Mouse (Mus musculus) adrenal gland, postnatal 4 days (tissue): ENCODE results near the gene Timm10. TPM values are rescaled to one million over a fixed set of nuclear protein-coding genes. Genes with fewer than 3 reads are reported as not detected.
A peak's percentile ranks its signal among the peaks of the same experiment; 100 is the strongest.
"Not testable (repeated sequence)": the region's sequence is repeated elsewhere in the genome, so short reads cannot be mapped to it uniquely, and the experiment has no call there.

Source experiments
- DNase-seq, 2 experiments: peaks; one replicate each; pipeline ENCODE4 v3.0.0; 2021 to 2022; ENCODE audit warnings: low spot score in 2 of 2, mixed read lengths in 2 of 2
- long read RNA-seq, 2 experiments: library from polyadenylated mRNA; stranded (forward); transcript quantifications; one replicate each; pipeline ENCODE4 v2.0.0; 2021
- total RNA-seq, 2 experiments: library from RNA; stranded (reverse); gene quantifications; 2 replicates each; pipeline ENCODE4 v1.2.3; 2021

Gene Timm10
- total RNA-seq = 10 to 100 TPM; 40.5 to 43.7 TPM
- long read RNA-seq, experiment 1, transcript Timm10-201 (3 exons, 690 nt) = major isoform, 27 of 31 reads
- long read RNA-seq, experiment 1, partial matches to known transcripts = 3 of 31 reads
- long read RNA-seq, experiment 1, other reads (novel, unspliced or antisense) = 1 of 31 reads
- long read RNA-seq, experiment 2, transcript Timm10-201 (3 exons, 690 nt) = major isoform, 29 of 33 reads
- long read RNA-seq, experiment 2, partial matches to known transcripts = 4 of 33 reads
- long read RNA-seq, experiment 2, other reads (novel, unspliced or antisense) = 0 of 33 reads

- DNase-seq = peak; percentile 36 to 69
Measured at GRCm38 (mm10) chr2:84826488-84827282, at the start of gene Timm10. Gene Timm10 (plus strand): TSS chr2:84826997.

DNA sequence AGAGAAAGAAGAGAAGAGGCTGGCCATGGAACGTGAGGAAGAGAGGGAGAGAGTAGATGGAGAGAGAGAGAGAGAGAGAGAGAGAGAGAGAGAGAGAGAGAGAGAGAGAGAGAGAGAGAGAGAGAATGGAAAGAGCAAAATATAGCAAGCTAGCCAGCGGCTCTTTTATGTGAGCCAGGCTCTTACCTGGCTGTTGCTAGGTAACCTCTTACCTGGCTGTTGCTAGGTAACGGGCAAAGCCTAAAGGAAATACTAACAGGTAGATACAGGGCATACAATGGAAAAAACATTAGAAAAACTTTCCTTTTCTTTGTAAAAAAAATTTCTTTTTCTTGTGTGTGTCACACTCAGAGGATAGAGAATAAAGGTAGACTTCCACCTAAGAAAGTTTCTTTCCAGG is 49.1 kb upstream of the Timm10 start:
- no peak for DNase-seq

GRCm38 (mm10) chr2:84779210-84779609 is 47.6 kb upstream of the Timm10 start:
- no peak for DNase-seq

- no peak for DNase-seq
Measured at GRCm38 (mm10) chr2:84783315-84783714, 43.5 kb upstream of the Timm10 start.

- no peak for DNase-seq
Measured at GRCm38 (mm10) chr2:84783840-84784566, 42.8 kb upstream of the Timm10 start.

GRCm38 (mm10) chr2:84788316-84788715 is 38.5 kb upstream of the Timm10 start:
- no peak for DNase-seq

GRCm38 (mm10) chr2:84790418-84790817 is 36.4 kb upstream of the Timm10 start:
- no peak for DNase-seq

DNA sequence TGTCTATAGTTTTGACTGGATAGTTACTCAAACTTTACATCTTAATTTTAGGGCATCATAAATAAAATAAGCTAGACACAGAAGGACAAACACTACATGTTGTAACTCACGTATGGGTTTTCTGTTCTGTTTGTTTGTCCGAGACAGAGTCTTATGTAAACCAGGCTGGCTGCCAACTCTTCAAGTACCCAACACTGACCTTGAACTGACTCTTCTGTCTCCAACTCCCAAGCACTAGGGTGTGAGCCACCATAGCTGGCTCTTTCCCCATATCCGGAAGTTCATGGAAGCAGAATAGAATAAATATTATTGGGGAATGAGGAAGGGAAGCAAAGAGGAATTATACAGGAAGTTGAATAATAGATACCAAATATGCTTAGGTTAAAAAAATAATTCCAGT is 34.3 kb upstream of the Timm10 start:
- DNase-seq = no peak

- no peak for DNase-seq
Measured at GRCm38 (mm10) chr2:84793154-84793553, 33.6 kb upstream of the Timm10 start.

DNA sequence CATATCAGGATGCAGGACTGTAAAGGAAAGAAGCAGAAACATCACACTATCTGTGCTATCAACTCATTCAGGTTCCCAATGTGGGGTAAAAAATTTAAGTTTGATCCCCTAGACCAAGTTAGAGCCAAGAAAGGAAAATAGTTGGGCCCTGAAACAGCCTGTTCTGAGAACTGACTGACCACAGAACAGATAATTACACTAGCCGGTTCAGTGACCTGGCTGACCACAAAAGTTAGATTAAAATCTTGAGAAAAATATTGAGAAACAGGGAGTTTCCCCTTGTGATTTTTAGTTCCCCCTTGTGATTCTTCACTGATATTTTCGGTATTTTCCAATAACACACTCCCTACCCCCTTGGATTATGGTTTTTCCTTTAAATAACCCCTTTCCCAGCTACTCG is 32.9 kb upstream of the Timm10 start:
- DNase-seq = no peak

- peak; percentile 43 to 62 for DNase-seq
Measured at GRCm38 (mm10) chr2:84797833-84798492, 28.8 kb upstream of the Timm10 start.

DNA sequence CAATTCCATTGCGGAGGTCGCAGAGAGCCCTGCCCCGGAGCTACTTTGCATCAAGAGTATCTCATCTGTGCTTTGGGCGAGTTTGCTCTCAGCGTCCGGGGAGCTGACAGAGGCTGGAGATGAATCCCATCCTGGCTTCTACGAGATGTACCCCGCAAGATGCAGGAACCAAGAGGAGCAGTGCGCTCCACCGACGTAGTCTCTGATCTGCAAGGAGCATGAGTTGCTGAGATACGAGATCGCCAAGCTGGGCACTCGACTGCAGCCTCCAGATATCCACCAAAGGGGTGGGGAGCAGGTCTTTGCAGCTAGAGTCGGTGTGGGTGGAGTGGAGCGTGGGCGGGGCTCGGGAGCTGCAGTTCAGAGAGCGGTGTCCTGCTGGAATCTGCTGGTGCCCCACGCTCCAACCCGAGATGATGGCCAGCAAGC is 28.3 kb upstream of the Timm10 start, which contains the start of gene Ube2l6:
Gene Ube2l6, plus strand, starts transcription at position 336 of the 429 bp plus-strand sequence.
- peak; percentile 32 to 55 for DNase-seq

GRCm38 (mm10) chr2:84799041-84799561 is 27.7 kb upstream of the Timm10 start:
- peak in 1 of 2 experiments; percentile 41 for DNase-seq

GRCm38 (mm10) chr2:84800304-84800703 is 26.5 kb upstream of the Timm10 start:
- no peak for DNase-seq

DNA sequence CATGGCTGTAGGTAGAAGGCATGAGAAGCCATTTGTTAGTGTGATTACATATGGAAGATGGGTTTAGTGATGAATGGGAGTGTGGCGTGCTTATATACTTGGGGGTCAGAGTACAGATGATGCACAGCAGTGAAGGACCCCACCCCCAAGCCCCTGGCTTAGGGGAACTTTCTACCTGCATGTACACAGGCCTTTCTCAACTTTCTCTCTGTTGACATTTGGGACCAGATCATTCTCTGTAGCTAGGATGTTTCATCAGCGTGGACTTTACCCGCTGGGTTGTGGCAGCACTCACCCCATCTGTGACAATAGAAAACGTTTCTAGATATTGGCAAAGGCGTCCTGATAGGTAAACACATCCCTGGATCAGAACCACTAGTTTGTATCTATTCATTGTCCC is 25.6 kb upstream of the Timm10 start:
- DNase-seq = not testable (repeated sequence)

DNA sequence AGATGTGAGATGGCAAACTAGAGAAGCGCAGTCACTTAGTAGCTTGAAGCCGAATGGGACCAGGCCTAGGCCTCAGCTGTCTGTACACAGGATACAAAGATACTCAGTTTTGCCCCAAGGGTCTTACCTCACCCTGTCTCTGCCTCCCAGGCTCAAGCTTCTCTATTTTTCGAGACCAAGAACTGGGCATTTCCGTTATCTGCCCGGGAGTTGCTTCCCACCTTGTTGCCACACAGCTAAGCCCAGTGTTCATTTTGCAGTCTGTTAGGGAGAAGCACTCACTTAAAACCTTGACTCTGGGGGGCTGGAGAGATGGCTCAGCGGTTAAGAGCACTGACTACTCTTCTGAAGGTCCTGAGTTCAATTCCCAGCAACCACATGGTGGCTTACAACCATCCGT is 22.8 kb upstream of the Timm10 start:
- DNase-seq = no peak

GRCm38 (mm10) chr2:84806546-84806945 is 20.3 kb upstream of the Timm10 start:
- DNase-seq = no peak

GRCm38 (mm10) chr2:84809330-84809729 is 17.5 kb upstream of the Timm10 start:
- DNase-seq = no peak

DNA sequence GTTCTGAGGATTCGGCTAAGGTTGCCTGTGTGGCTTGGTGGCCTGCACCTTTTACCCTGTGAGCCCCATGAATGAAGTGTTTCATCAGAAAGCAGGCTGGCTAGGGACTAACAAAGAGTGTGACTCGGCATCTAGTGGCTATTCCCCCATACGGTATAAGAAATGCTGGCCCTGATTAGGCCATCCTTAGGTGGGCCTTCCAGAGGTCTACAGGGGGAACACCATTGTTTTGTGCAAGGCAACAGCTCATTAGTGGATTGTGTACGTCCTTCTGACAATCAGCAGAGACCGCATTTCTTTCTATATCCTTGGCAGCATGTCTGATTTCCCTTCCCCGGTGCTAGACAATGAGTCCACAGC is 16.3 kb upstream of the Timm10 start:
- no peak for DNase-seq

DNA sequence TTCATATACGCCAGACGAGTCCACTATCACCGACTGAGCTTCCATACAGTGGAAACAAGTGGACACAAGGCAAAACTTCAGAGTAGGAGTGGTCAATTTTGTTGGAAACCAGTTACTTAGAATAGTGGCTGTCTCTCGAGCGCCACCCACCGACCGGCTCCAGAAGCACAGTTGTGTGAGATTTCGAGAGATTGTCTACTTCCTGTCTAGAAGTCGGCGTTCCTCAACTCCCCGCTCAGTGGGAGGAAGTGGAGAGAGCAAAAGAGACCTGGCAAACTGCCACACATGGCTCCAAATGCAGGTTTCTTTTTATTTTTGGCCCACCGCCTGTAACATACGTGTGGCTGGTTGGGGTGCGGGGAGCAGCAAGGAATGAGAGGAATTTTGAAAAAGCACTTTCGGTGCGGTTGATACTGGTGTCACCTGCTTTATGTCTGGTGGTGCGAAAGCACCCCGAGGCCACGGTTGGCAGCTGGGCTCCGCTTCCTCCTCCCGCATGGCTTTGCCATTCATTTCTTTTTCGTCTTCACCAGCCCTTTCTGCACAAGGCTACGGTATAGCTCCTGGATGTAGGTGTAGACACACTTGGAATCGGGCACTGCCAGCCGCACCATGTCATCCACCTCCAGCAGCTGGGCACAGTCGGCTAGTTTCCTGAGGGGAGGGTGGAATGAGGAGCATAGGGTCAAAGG is 15.8 kb upstream of the Timm10 start:
- DNase-seq = peak; percentile 64 to 73
